ENCODE assay signal across 8 mouse cellular contexts in genomic region chr2:38535521-38536220, GRCm38 (mm10). TPM values are rescaled to one million over a fixed set of nuclear protein-coding genes. Genes with fewer than 3 reads are reported as not detected.
DNase-seq lines count a peak whose midpoint lies in the region; ATAC-seq and TF ChIP-seq lines count a peak whose summit lies in the region.

No protein-coding gene starts in this region.

- peak; percentile 31 for ATAC-seq in inflammation-experienced regulatory T-cells, adult 6 months

- no peak overlapping the region for H3K4me3 ChIP-seq in heart, adult 2 months
- H3K4me3 ChIP-seq in MEL (ENCODE audit: control insufficient read depth in 1 of 2, insufficient read depth in 1 of 2, low read depth in 2 of 2, low read length in 2 of 2) (no peak overlapping the region), macrophage (ENCODE audit: inconsistent target) (no peak overlapping the region)

- TF ChIP-seq EP300 in heart, adult 2 months (IDR thresholded peaks at IDR 0.05; ENCODE audit: insufficient read depth, low read depth, low read length) = no peak
- TF ChIP-seq EP300 in MEL (IDR thresholded peaks at IDR 0.05; ENCODE audit: low read depth in 1 of 2, low read length in 2 of 2) = no peak

- no peak for TF ChIP-seq POLR2A in heart, adult 2 months (IDR thresholded peaks at IDR 0.05; ENCODE audit: insufficient read depth, low read depth, low read length)
- no peak for TF ChIP-seq POLR2A in MEL (IDR thresholded peaks at IDR 0.05; ENCODE audit: control insufficient read depth in 1 of 2, insufficient read depth in 1 of 2, low read depth in 1 of 2, low read length in 2 of 2, poor library complexity in 1 of 2)

- no peak overlapping the region for H3K9ac ChIP-seq in heart, adult 2 months (ENCODE audit: low read depth, low read length)
- no peak overlapping the region; the same call in 1 of the 2 replicates for H3K9ac ChIP-seq in MEL (ENCODE audit: control insufficient read depth, low read depth, low read length, poor library complexity, severe bottlenecking)

- TF ChIP-seq CTCF in heart, adult 2 months (IDR thresholded peaks at IDR 0.05) = no peak
- TF ChIP-seq CTCF in MEL (IDR thresholded peaks at IDR 0.05 in 2 of 3, conservative IDR thresholded peaks at IDR 0.05 in 1 of 3; ENCODE audit: control insufficient read depth in 1 of 3, insufficient read depth in 1 of 3, low read depth in 2 of 3, low read length in 3 of 3, poor library complexity in 1 of 3, severe bottlenecking in 1 of 3) = no peak

- no peaks in the 10 kb centered on the region for H3K9me3 ChIP-seq in MEL (replicated peaks; ENCODE audit: insufficient read depth, low read length)

- peak in 1 of 2 experiments; percentile 45 for DNase-seq in heart, adult 2 months
- no peak for DNase-seq in heart, postnatal 14 days
- DNase-seq in MEL (ENCODE audit: low read depth, low spot score) = peak; percentile 17
- DNase-seq in right cerebral cortex, postnatal 10 days (ENCODE audit: low spot score in 2 of 2) = no peak
- DNase-seq in adrenal gland, postnatal 4 days (ENCODE audit: low spot score in 2 of 2) = no peak
- no peak for DNase-seq in adrenal gland, adult 18-20 months (ENCODE audit: low spot score in 2 of 2)

- H3K4me1 ChIP-seq in heart, adult 2 months (ENCODE audit: control insufficient read depth, insufficient read depth, low read length) = peaks cover 36% of the 10 kb centered on the region
- peaks cover 0 to 54% of the 10 kb centered on the region in 2 experiments; a peak in 3 of 4 replicates for H3K4me1 ChIP-seq in MEL (ENCODE audit: control insufficient read depth in 1 of 2, insufficient read depth in 2 of 2, low read length in 2 of 2)

- intact Hi-C loops in heart, adult 2 months (cut with DNase I) = no loop called here
- intact Hi-C loops in heart, postnatal 14 days (cut with DNase I) = no loop called here

- 45% methylated on average over 14 of the region's 14 CpGs for WGBS in heart, adult 2 months
- 15% methylated on average over 14 of the region's 14 CpGs for WGBS in macrophage (ENCODE audit: missing documents)

- H3K27me3 ChIP-seq in heart, adult 2 months (ENCODE audit: control insufficient read depth, insufficient read depth, low read length) = no peaks in the 10 kb centered on the region
- H3K27me3 ChIP-seq in MEL (ENCODE audit: control insufficient read depth in 1 of 2, insufficient read depth in 2 of 2, low read length in 2 of 2) = no peaks in the 10 kb centered on the region

- H3K79me2 ChIP-seq in heart, adult 2 months (replicated peaks; ENCODE audit: control insufficient read depth, insufficient read depth, low read length) = 0 out of 2 replicates have a peak, but pooled peaks cover 2% of the 10 kb centered on the region
- no peaks in the 10 kb centered on the region for H3K79me2 ChIP-seq in MEL (ENCODE audit: control insufficient read depth, insufficient read depth, low read length, poor library complexity)
- H3K79me2 ChIP-seq in macrophage (ENCODE audit: inconsistent target) = peaks cover 90% of the 10 kb centered on the region

- no peaks in the 10 kb centered on the region for H3K36me3 ChIP-seq in heart, adult 2 months (ENCODE audit: control insufficient read depth, insufficient read depth, low read length)
- peaks cover 0 to 37% of the 10 kb centered on the region in 2 experiments; a peak in 2 of 4 replicates for H3K36me3 ChIP-seq in MEL (ENCODE audit: control insufficient read depth in 1 of 2, insufficient read depth in 2 of 2, low read length in 2 of 2)
- H3K36me3 ChIP-seq in macrophage (ENCODE audit: inconsistent target) = no peaks in the 10 kb centered on the region

- peak overlapping the region; percentile 18 for H3K27ac ChIP-seq in heart, adult 2 months
- H3K27ac ChIP-seq in MEL (ENCODE audit: control insufficient read depth, low read depth, low read length) = peak overlapping the region; percentile 23; the same call in 1 of the 2 replicates
- peak overlapping the region; percentile 98 for H3K27ac ChIP-seq in macrophage

- no peak for TF ChIP-seq RAD21 in MEL (IDR thresholded peaks at IDR 0.05; ENCODE audit: low read depth, low read length)

TF ChIP-seq in MEL, 35 proteins besides CTCF, POLR2A, EP300 and RAD21:
- no peak for TF ChIP-seq GABPA (IDR thresholded peaks at IDR 0.05; ENCODE audit: low read depth, low read length)

RNA-seq across cellular contexts. Expression of gene Nek6, which starts 24.2 kb away (rescaled TPM):
- total RNA-seq in heart, adult 2 months (2021) = 1 to 10 TPM; 2.9 to 3.3 TPM
- 5.5 and 5.8 TPM in 2 replicates for polyA plus RNA-seq in heart, adult 2 months (2012; rRNA removed)
- 1 to 10 TPM; 7.9 to 9.1 TPM for total RNA-seq in heart, postnatal 14 days (2021)
- 3.5 and 3.7 TPM in 2 replicates for total RNA-seq in MEL (2012; rRNA removed)
- polyA plus RNA-seq in MEL (2012; ENCODE audit: insufficient read depth in 1 of 2, insufficient read length in 2 of 2, low read depth in 1 of 2, low replicate concordance in 2 of 2, missing spikeins in 1 of 2) (1 to 10 TPM in 1 of 2 experiments, not detected in 1; 5.4 TPM), macrophage (2018) (25.6 to 82.5 TPM (median 33.5 TPM) in 3 replicates)
- 1 to 10 TPM; 3.0 to 6.2 (median 3.7) TPM for polyA plus RNA-seq in inflammation-experienced regulatory T-cells, adult 6 months (2017; shearing (Covaris generic))
- total RNA-seq in macrophage (2018; cell fraction: chromatin; rRNA removed) = 10 to 100 TPM in 24 of 26 experiments, 1 to 10 TPM in 2; 7.6 to 91.2 (median 22.2) TPM
- 10 to 100 TPM; 21.6 to 55.9 (median 38.0) TPM for total RNA-seq in macrophage (2018; cell fraction: cytosol; rRNA removed)
- total RNA-seq in macrophage (2018; cell fraction: nucleus; rRNA removed) = 100 to 1,000 TPM in 1 of 26 experiments, 10 to 100 TPM in 24, 1 to 10 TPM in 1; 9.4 to 134 (median 28.9) TPM
- 10 to 100 TPM; 26.2 to 29.8 TPM for total RNA-seq in adrenal gland, postnatal 4 days (2021)
- 10 to 100 TPM; 15.9 to 18.6 TPM for total RNA-seq in adrenal gland, adult 18-20 months (2021)

Comparison
In these comparisons a context has a peak if more than half of its experiments do, and no peak if none do; other contexts are left out.
1. H3K27ac ChIP-seq: peak in every context shown above with its lines; median percentile 98 in macrophage; 23 in MEL; 18 in heart, adult 2 months.